In the genomic region with DNA sequence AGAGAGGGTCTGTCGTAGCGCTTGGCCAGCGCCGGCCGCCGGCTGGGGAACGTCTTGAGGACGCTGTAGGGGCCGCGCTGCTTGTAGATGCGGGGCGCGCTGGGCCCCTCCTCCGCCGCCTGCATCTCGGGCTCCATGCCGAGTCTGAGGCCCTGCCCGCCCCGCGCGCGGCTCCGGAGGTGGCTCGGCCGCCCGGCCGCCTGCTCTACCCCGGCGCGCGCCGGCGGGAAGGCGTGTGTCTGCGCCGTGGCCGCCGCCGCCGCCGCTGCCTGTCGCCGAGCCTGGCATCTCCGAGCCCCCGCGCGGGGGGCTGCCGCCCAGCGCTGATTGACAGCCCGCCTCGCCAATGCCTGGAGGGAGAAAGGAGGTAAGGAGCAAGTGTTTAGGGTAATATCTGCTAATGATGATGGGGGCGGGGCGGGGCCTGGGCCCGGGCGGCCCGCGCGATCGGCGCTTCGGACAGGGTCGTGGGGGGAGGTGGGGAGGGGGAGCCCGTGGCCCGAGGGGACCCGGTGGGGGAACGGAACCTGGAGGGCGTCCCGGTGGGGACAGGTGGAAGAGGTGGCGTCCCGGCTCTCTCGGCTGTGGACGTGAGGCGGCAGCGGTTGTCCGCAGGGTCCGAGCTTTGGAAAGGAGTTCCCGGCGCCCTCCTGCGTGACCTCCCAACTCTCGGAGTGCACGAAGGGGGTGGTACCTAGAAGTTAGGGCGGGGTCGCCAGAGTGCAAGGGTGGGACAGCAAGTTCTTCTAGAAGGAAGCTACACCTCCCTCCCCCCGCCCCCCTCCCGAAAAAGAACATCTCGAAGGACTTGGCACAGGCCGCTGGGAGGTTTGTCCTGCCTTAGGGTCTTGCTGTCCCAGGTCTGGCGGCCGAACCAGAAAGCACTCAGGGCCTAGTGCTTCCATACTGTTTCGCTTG, we compare ENCODE assay signal across 8 mouse cellular contexts. TPM values are rescaled to one million over a fixed set of nuclear protein-coding genes. Genes with fewer than 3 reads are reported as not detected.
DNase-seq lines count a peak whose midpoint lies in the region; ATAC-seq lines count a peak whose summit lies in the region.

A gene (minus strand): TSS at position 868 of the 918 bp plus-strand sequence.

- DNase-seq in gastrocnemius, adult 18-20 months (ENCODE audit: low spot score), result peak; percentile 9
- DNase-seq in gastrocnemius, adult 8-10 months (ENCODE audit: low spot score in 2 of 2), result no peak
- DNase-seq in liver, embryonic 11.5 days (ENCODE audit: low spot score), result peak; percentile 84
- peak; percentile 47 to 57 for DNase-seq in natural killer cell, adult 2 months (ENCODE audit: low spot score in 2 of 2)
- DNase-seq in splenic B cell, adult 2 months (ENCODE audit: low read depth, low spot score), result peak; percentile 61

- ATAC-seq in embryonic facial prominence, embryonic 12.5 days (ENCODE audit: insufficient number of reproducible peaks, insufficient read depth, low FRiP score, low TSS enrichment), result peak; percentile 50; the same call in 1 of the 2 replicates
- ATAC-seq in heart, embryonic 11.5 days (replicated peaks; ENCODE audit: insufficient number of reproducible peaks, low FRiP score, low TSS enrichment), result peak; percentile 80
- ATAC-seq in kidney, embryonic 16.5 days (ENCODE audit: low FRiP score, low TSS enrichment), result peak; percentile 84
- ATAC-seq in liver, embryonic 11.5 days (replicated peaks; ENCODE audit: low FRiP score), result peak; percentile 73

- peak within 1 kb of the TSS; percentile 64 for H3K4me3 ChIP-seq in embryonic facial prominence, embryonic 12.5 days
- peak within 1 kb of the TSS; percentile 84 for H3K4me3 ChIP-seq in heart, embryonic 11.5 days (ENCODE audit: low read depth, low read length)
- H3K4me3 ChIP-seq in kidney, embryonic 16.5 days (ENCODE audit: low read length), result peak within 1 kb of the TSS; percentile 71
- peak within 1 kb of the TSS; percentile 73 for H3K4me3 ChIP-seq in liver, embryonic 11.5 days (ENCODE audit: low read depth, low read length)

- under 1% methylated on average over 80 of the region's 90 CpGs for WGBS in embryonic facial prominence, embryonic 12.5 days
- 1% methylated on average over 79 of the region's 90 CpGs for WGBS in heart, embryonic 11.5 days (ENCODE audit: insufficient replicate concordance)
- 1% methylated on average over 84 of the region's 90 CpGs for WGBS in kidney, embryonic 16.5 days
- 1% methylated on average over 85 of the region's 90 CpGs for WGBS in liver, embryonic 11.5 days

- H3K9me3 ChIP-seq in embryonic facial prominence, embryonic 12.5 days, result no peaks in the 10 kb centered on the region
- no peaks in the 10 kb centered on the region for H3K9me3 ChIP-seq in heart, embryonic 11.5 days (replicated peaks; ENCODE audit: control insufficient read depth, low read length)
- no peaks in the 10 kb centered on the region for H3K9me3 ChIP-seq in kidney, embryonic 16.5 days (ENCODE audit: low read length)
- H3K9me3 ChIP-seq in liver, embryonic 11.5 days (ENCODE audit: control insufficient read depth, low read length), result no peaks in the 10 kb centered on the region

- peak within 1 kb of the TSS; percentile 83 for H3K4me2 ChIP-seq in embryonic facial prominence, embryonic 12.5 days (replicated peaks)
- H3K4me2 ChIP-seq in heart, embryonic 11.5 days, result peak within 1 kb of the TSS; percentile 81
- H3K4me2 ChIP-seq in kidney, embryonic 16.5 days (replicated peaks; ENCODE audit: low read depth, low read length), result peak within 1 kb of the TSS; percentile 90
- H3K4me2 ChIP-seq in liver, embryonic 11.5 days, result peak within 1 kb of the TSS; percentile 88

- H3K27me3 ChIP-seq in embryonic facial prominence, embryonic 12.5 days, result peaks cover 19% of the 10 kb centered on the region
- H3K27me3 ChIP-seq in heart, embryonic 11.5 days (ENCODE audit: control insufficient read depth, insufficient read depth, low read length), result no peaks in the 10 kb centered on the region
- H3K27me3 ChIP-seq in kidney, embryonic 16.5 days (ENCODE audit: insufficient read depth, low read length), result peaks cover 26% of the 10 kb centered on the region
- peaks cover 15% of the 10 kb centered on the region for H3K27me3 ChIP-seq in liver, embryonic 11.5 days (replicated peaks; ENCODE audit: control insufficient read depth, insufficient read depth, low read length)
- H3K27me3 ChIP-seq in splenic B cell, adult 2 months (ENCODE audit: control insufficient read depth, insufficient read depth, low read length, poor library complexity, severe bottlenecking), result no peaks in the 10 kb centered on the region; the same call in 1 of the 2 replicates

- peak within 1 kb of the TSS; percentile 70 for H3K9ac ChIP-seq in embryonic facial prominence, embryonic 12.5 days
- peak within 1 kb of the TSS; percentile 85 for H3K9ac ChIP-seq in heart, embryonic 11.5 days (ENCODE audit: low read depth, low read length)
- peak within 1 kb of the TSS; percentile 79 for H3K9ac ChIP-seq in kidney, embryonic 16.5 days (replicated peaks; ENCODE audit: low read length)
- peak within 1 kb of the TSS; percentile 64 for H3K9ac ChIP-seq in liver, embryonic 11.5 days (ENCODE audit: low read depth, low read length)

- peaks cover 5% of the 10 kb centered on the region; the same call in 1 of the 2 replicates for H3K4me1 ChIP-seq in embryonic facial prominence, embryonic 12.5 days
- peaks cover 11% of the 10 kb centered on the region; the same call in 1 of the 2 replicates for H3K4me1 ChIP-seq in heart, embryonic 11.5 days (ENCODE audit: control insufficient read depth, insufficient read depth, low read length)
- peaks cover 19% of the 10 kb centered on the region; the same call in 1 of the 2 replicates for H3K4me1 ChIP-seq in kidney, embryonic 16.5 days (ENCODE audit: insufficient read depth, low read length)
- H3K4me1 ChIP-seq in liver, embryonic 11.5 days (replicated peaks; ENCODE audit: control insufficient read depth, insufficient read depth, low read length), result no peaks in the 10 kb centered on the region; the same call in 1 of the 2 replicates

- no peaks in the 10 kb centered on the region for H3K36me3 ChIP-seq in embryonic facial prominence, embryonic 12.5 days
- no peaks in the 10 kb centered on the region for H3K36me3 ChIP-seq in heart, embryonic 11.5 days (ENCODE audit: control insufficient read depth, insufficient read depth, low read length)
- H3K36me3 ChIP-seq in kidney, embryonic 16.5 days (ENCODE audit: insufficient read depth, low read length), result no peaks in the 10 kb centered on the region
- no peaks in the 10 kb centered on the region for H3K36me3 ChIP-seq in liver, embryonic 11.5 days (ENCODE audit: control insufficient read depth, insufficient read depth, low read length)
- H3K36me3 ChIP-seq in splenic B cell, adult 2 months (ENCODE audit: control insufficient read depth, insufficient read depth, low read length, poor library complexity, severe bottlenecking), result no peaks in the 10 kb centered on the region

- H3K27ac ChIP-seq in embryonic facial prominence, embryonic 12.5 days, result 0 out of 2 replicates have a peak within 1 kb of the TSS, but pooled peaks have one; percentile 36
- peak within 1 kb of the TSS; percentile 82 for H3K27ac ChIP-seq in heart, embryonic 11.5 days (ENCODE audit: low read depth, low read length)
- H3K27ac ChIP-seq in kidney, embryonic 16.5 days (ENCODE audit: low read length), result no peak within 1 kb of the TSS
- H3K27ac ChIP-seq in liver, embryonic 11.5 days (ENCODE audit: low read depth, low read length), result no peak within 1 kb of the TSS

RNA-seq across cellular contexts. Expression of the gene that starts here (rescaled TPM):
- under 1 TPM; 0.21 to 0.24 TPM for total RNA-seq in gastrocnemius, adult 18-20 months (2021)
- under 1 TPM; 0.11 to 0.22 (median 0.14) TPM for total RNA-seq in gastrocnemius, adult 8-10 months (2022)
- polyA plus RNA-seq in embryonic facial prominence, embryonic 12.5 days (2016; fragmentation: Nextera tagmentation; extraction: Ambion mirVana), result 4.5 TPM in 2 replicates
- polyA plus RNA-seq in heart, embryonic 11.5 days (2014; fragmentation: Nextera tagmentation; extraction: Ambion mirVana), result 24.8 and 25.7 TPM in 2 replicates
- polyA plus RNA-seq in kidney, embryonic 16.5 days (2015; fragmentation: Nextera tagmentation; extraction: Ambion mirVana), result 6.0 and 7.0 TPM in 2 replicates
- 6.6 and 6.7 TPM in 2 replicates for polyA plus RNA-seq in liver, embryonic 11.5 days (2014; fragmentation: Nextera tagmentation; extraction: Ambion mirVana)

Comparison
In these comparisons a context has a peak if more than half of its experiments do, and no peak if none do; other contexts are left out.
1. Peak in DNase-seq in gastrocnemius, adult 18-20 months; RNA of the gene not detected or under 1 TPM.
2. DNase-seq: peak in liver, embryonic 11.5 days (single experiment), natural killer cell, adult 2 months (2 of 2) and splenic B cell, adult 2 months (single experiment); none in gastrocnemius, adult 8-10 months (0 of 2).
3. H3K27ac ChIP-seq: peak in embryonic facial prominence, embryonic 12.5 days (single experiment) and heart, embryonic 11.5 days (single experiment); none in kidney, embryonic 16.5 days (single experiment) and liver, embryonic 11.5 days (single experiment).
4. Peak in every context shown above with its lines, with median percentiles within 50 percentile points of each other: ATAC-seq, H3K4me2 ChIP-seq, H3K4me3 ChIP-seq and H3K9ac ChIP-seq.